9 mouse cellular contexts compared by ENCODE assay signal in genomic region chr15:99497061-99497460, GRCm38 (mm10). TPM values are rescaled to one million over a fixed set of nuclear protein-coding genes. Genes with fewer than 3 reads are reported as not detected.
DNase-seq lines count a peak whose midpoint lies in the region; ATAC-seq and TF ChIP-seq lines count a peak whose summit lies in the region.
"Had no signal": no experiment of that assay in that cellular context is flagged by ENCODE, and none has a peak within 500 bp of the region (broad histone marks: within the 10 kb centered on the region; RNA-seq: fewer than 3 reads in every experiment).

No protein-coding gene starts in this region.

- H3K36me3 ChIP-seq in liver, adult 2 months (ENCODE audit: control insufficient read depth, insufficient read depth, low read length), result no peaks in the 10 kb centered on the region
- H3K36me3 ChIP-seq in liver, embryonic 11.5 days (ENCODE audit: control insufficient read depth, insufficient read depth, low read length), result no peaks in the 10 kb centered on the region
- no peaks in the 10 kb centered on the region for H3K36me3 ChIP-seq in forebrain, embryonic 16.5 days (ENCODE audit: control insufficient read depth, insufficient read depth)
- H3K36me3 ChIP-seq in intestine, embryonic 15.5 days, result no peaks in the 10 kb centered on the region
- H3K36me3 ChIP-seq in limb, embryonic 13.5 days, result no peaks in the 10 kb centered on the region

- no peaks in the 10 kb centered on the region for H3K4me1 ChIP-seq in liver, adult 2 months (ENCODE audit: control insufficient read depth, insufficient read depth, low read length)
- peaks cover 14% of the 10 kb centered on the region for H3K4me1 ChIP-seq in liver, embryonic 11.5 days (replicated peaks; ENCODE audit: control insufficient read depth, insufficient read depth, low read length)
- H3K4me1 ChIP-seq in forebrain, embryonic 16.5 days (replicated peaks; ENCODE audit: control insufficient read depth, insufficient read depth, low read length), result peaks cover 16% of the 10 kb centered on the region
- H3K4me1 ChIP-seq in intestine, embryonic 15.5 days (replicated peaks), result peaks cover 17% of the 10 kb centered on the region
- peaks cover 29% of the 10 kb centered on the region for H3K4me1 ChIP-seq in limb, embryonic 13.5 days

- no peaks in the 10 kb centered on the region for H3K27me3 ChIP-seq in liver, adult 2 months (ENCODE audit: control insufficient read depth, insufficient read depth, low read length)
- H3K27me3 ChIP-seq in liver, embryonic 11.5 days (replicated peaks; ENCODE audit: control insufficient read depth, insufficient read depth, low read length), result peaks cover 10% of the 10 kb centered on the region; the same call in 1 of the 2 replicates
- H3K27me3 ChIP-seq in forebrain, embryonic 16.5 days (replicated peaks; ENCODE audit: control insufficient read depth, insufficient read depth, low read length), result 0 out of 2 replicates have a peak, but pooled peaks cover 3% of the 10 kb centered on the region
- H3K27me3 ChIP-seq in intestine, embryonic 15.5 days (replicated peaks), result no peaks in the 10 kb centered on the region; the same call in 1 of the 2 replicates
- H3K27me3 ChIP-seq in limb, embryonic 13.5 days, result peaks cover 25% of the 10 kb centered on the region; the same call in 1 of the 2 replicates

- H3K9ac ChIP-seq in liver, adult 2 months (ENCODE audit: low read depth, low read length), result no peak overlapping the region
- no peak overlapping the region for H3K9ac ChIP-seq in liver, embryonic 11.5 days (ENCODE audit: low read depth, low read length)
- peak overlapping the region; percentile 29; the same call in 1 of the 2 replicates for H3K9ac ChIP-seq in forebrain, embryonic 16.5 days (replicated peaks; ENCODE audit: low read depth, low read length)
- H3K9ac ChIP-seq in intestine, embryonic 15.5 days, result no peak overlapping the region
- no peak overlapping the region for H3K9ac ChIP-seq in limb, embryonic 13.5 days

- no peaks in the 10 kb centered on the region for H3K79me2 ChIP-seq in liver, adult 2 months (ENCODE audit: control insufficient read depth, insufficient read depth, low read length)

- peak; percentile 30 for DNase-seq in liver, adult 2 months (ENCODE audit: extremely low read depth, low read depth, low spot score)
- no peak for DNase-seq in liver, embryonic 11.5 days (ENCODE audit: low spot score)
- peak; percentile 61 for DNase-seq in neural tube, embryonic 10.5 days (ENCODE audit: extremely low spot score, low spot score)

- no peaks in the 10 kb centered on the region for H3K9me3 ChIP-seq in liver, embryonic 11.5 days (ENCODE audit: control insufficient read depth, low read length)
- no peaks in the 10 kb centered on the region for H3K9me3 ChIP-seq in forebrain, embryonic 16.5 days (ENCODE audit: control insufficient read depth, low read length)
- H3K9me3 ChIP-seq in intestine, embryonic 15.5 days, result no peaks in the 10 kb centered on the region
- no peaks in the 10 kb centered on the region for H3K9me3 ChIP-seq in limb, embryonic 13.5 days

- no peak overlapping the region for H3K27ac ChIP-seq in liver, adult 2 months (replicated peaks; ENCODE audit: insufficient read depth, low read depth, low read length)
- H3K27ac ChIP-seq in liver, embryonic 11.5 days (ENCODE audit: low read depth, low read length), result no peak overlapping the region
- no peak overlapping the region for H3K27ac ChIP-seq in forebrain, embryonic 16.5 days (ENCODE audit: low read length)
- no peak overlapping the region for H3K27ac ChIP-seq in intestine, embryonic 15.5 days
- no peak overlapping the region for H3K27ac ChIP-seq in limb, embryonic 13.5 days

- no peak overlapping the region for H3K4me2 ChIP-seq in liver, embryonic 11.5 days
- no peak overlapping the region for H3K4me2 ChIP-seq in forebrain, embryonic 16.5 days (ENCODE audit: low read length)
- no peak overlapping the region for H3K4me2 ChIP-seq in intestine, embryonic 15.5 days (replicated peaks)
- H3K4me2 ChIP-seq in limb, embryonic 13.5 days (replicated peaks), result no peak overlapping the region

- H3K4me3 ChIP-seq in liver, adult 2 months (ENCODE audit: insufficient read depth, low read depth, low read length), result no peak overlapping the region
- no peak overlapping the region for H3K4me3 ChIP-seq in liver, embryonic 11.5 days (ENCODE audit: low read depth, low read length)
- H3K4me3 ChIP-seq in forebrain, embryonic 16.5 days (replicated peaks; ENCODE audit: low read length), result no peak overlapping the region
- H3K4me3 ChIP-seq in intestine, embryonic 15.5 days (replicated peaks), result no peak overlapping the region
- H3K4me3 ChIP-seq in limb, embryonic 13.5 days, result no peak overlapping the region
- H3K4me3 ChIP-seq: erythroblast, embryonic 14.5 days had no signal

- no peak for ATAC-seq in liver, embryonic 11.5 days (replicated peaks; ENCODE audit: low FRiP score)
- peak; percentile 53 for ATAC-seq in cerebellum, adult (ENCODE audit: insufficient number of reproducible peaks, low FRiP score, low TSS enrichment)
- peak; percentile 73 for ATAC-seq in forebrain, embryonic 16.5 days
- peak; percentile 50 for ATAC-seq in intestine, embryonic 15.5 days
- peak; percentile 64; the same call in 1 of the 2 replicates for ATAC-seq in limb, embryonic 13.5 days (ENCODE audit: low FRiP score, low read depth)
- ATAC-seq in activated CD4-positive, CD25-positive, alpha-beta regulatory T cell, adult 4 months, result no peak

- TF ChIP-seq POLR2A in liver, adult 2 months (IDR thresholded peaks at IDR 0.05; ENCODE audit: extremely low read depth, insufficient read depth, low read length), result no peak

- peak; percentile 51 for TF ChIP-seq CTCF in liver, adult 2 months (IDR thresholded peaks at IDR 0.05; ENCODE audit: low read depth, low read length)

- 16% methylated on average over 4 of the region's 4 CpGs for WGBS in liver, adult 2 months
- WGBS in liver, embryonic 11.5 days, result 11% methylated on average over 4 of the region's 4 CpGs
- 12% methylated on average over 4 of the region's 4 CpGs for WGBS in forebrain, embryonic 16.5 days
- 8% methylated on average over 4 of the region's 4 CpGs for WGBS in intestine, embryonic 15.5 days
- WGBS in limb, embryonic 13.5 days, result 12% methylated on average over 4 of the region's 4 CpGs

RNA-seq across cellular contexts. Expression of gene Bcdin3d, which starts 22.5 kb away (rescaled TPM):
- 3.1 and 3.2 TPM in 2 replicates for total RNA-seq in liver, adult 2 months (2014; rRNA removed)
- 3.1 and 3.6 TPM in 2 replicates for polyA plus RNA-seq in liver, adult 2 months (2012; rRNA removed)
- 10.5 and 12.1 TPM in 2 replicates for polyA plus RNA-seq in liver, embryonic 11.5 days (2014; fragmentation: Nextera tagmentation; extraction: Ambion mirVana)
- polyA plus RNA-seq in forebrain, embryonic 16.5 days (2015; fragmentation: Nextera tagmentation; extraction: Ambion mirVana), result 23.5 and 24.4 TPM in 2 replicates
- polyA plus RNA-seq in intestine, embryonic 15.5 days (2015; fragmentation: Nextera tagmentation; extraction: Ambion mirVana), result 13.2 and 15.6 TPM in 2 replicates
- polyA plus RNA-seq in limb, embryonic 13.5 days (2015; fragmentation: Nextera tagmentation; extraction: Ambion mirVana), result 17.0 and 19.7 TPM in 2 replicates
- 10 to 100 TPM; 23.3 to 23.5 TPM for polyA plus RNA-seq in activated CD4-positive, CD25-positive, alpha-beta regulatory T cell, adult 4 months (2017; shearing (Covaris generic))

RNA-seq across cellular contexts. Expression of gene Faim2, which starts 30.9 kb away (rescaled TPM):
- total RNA-seq in liver, adult 2 months (2014; rRNA removed), result under 0.01 and 0.07 TPM in 2 replicates
- polyA plus RNA-seq in liver, adult 2 months (2012; rRNA removed), result not detected in 2 replicates
- 0.19 and 0.22 TPM in 2 replicates for polyA plus RNA-seq in liver, embryonic 11.5 days (2014; fragmentation: Nextera tagmentation; extraction: Ambion mirVana)
- polyA plus RNA-seq in forebrain, embryonic 16.5 days (2015; fragmentation: Nextera tagmentation; extraction: Ambion mirVana), result 20.8 and 29.8 TPM in 2 replicates
- 0.60 and 0.61 TPM in 2 replicates for polyA plus RNA-seq in intestine, embryonic 15.5 days (2015; fragmentation: Nextera tagmentation; extraction: Ambion mirVana)
- polyA plus RNA-seq in limb, embryonic 13.5 days (2015; fragmentation: Nextera tagmentation; extraction: Ambion mirVana), result 0.34 and 0.37 TPM in 2 replicates
- under 1 TPM in 1 of 2 experiments, not detected in 1; 0.07 TPM for polyA plus RNA-seq in activated CD4-positive, CD25-positive, alpha-beta regulatory T cell, adult 4 months (2017; shearing (Covaris generic))
- polyA plus RNA-seq: erythroblast, embryonic 14.5 days had no signal

RNA-seq across cellular contexts. Expression of gene Nckap5l, which starts 39.5 kb away (rescaled TPM):
- total RNA-seq in liver, adult 2 months (2014; rRNA removed), result 0.09 and 0.27 TPM in 2 replicates
- 0.31 and 0.56 TPM in 2 replicates for polyA plus RNA-seq in liver, adult 2 months (2012; rRNA removed)
- polyA plus RNA-seq in liver, embryonic 11.5 days (2014; fragmentation: Nextera tagmentation; extraction: Ambion mirVana), result 5.6 and 6.0 TPM in 2 replicates
- polyA plus RNA-seq in forebrain, embryonic 16.5 days (2015; fragmentation: Nextera tagmentation; extraction: Ambion mirVana), result 12.5 and 12.7 TPM in 2 replicates
- polyA plus RNA-seq in intestine, embryonic 15.5 days (2015; fragmentation: Nextera tagmentation; extraction: Ambion mirVana), result 4.7 and 5.9 TPM in 2 replicates
- polyA plus RNA-seq in limb, embryonic 13.5 days (2015; fragmentation: Nextera tagmentation; extraction: Ambion mirVana), result 14.0 and 14.1 TPM in 2 replicates
- polyA plus RNA-seq in activated CD4-positive, CD25-positive, alpha-beta regulatory T cell, adult 4 months (2017; shearing (Covaris generic)), result 1 to 10 TPM in 1 of 2 experiments, under 1 TPM in 1; 0.76 to 1.2 TPM

Comparison
In these comparisons a context has a peak if more than half of its experiments do, and no peak if none do; other contexts are left out.
1. ATAC-seq: peak in cerebellum, adult (single experiment), forebrain, embryonic 16.5 days (single experiment), intestine, embryonic 15.5 days (single experiment) and limb, embryonic 13.5 days (single experiment); none in liver, embryonic 11.5 days (single experiment) and activated CD4-positive, CD25-positive, alpha-beta regulatory T cell, adult 4 months (single experiment).
2. RNA of gene Faim2, which starts 30.9 kb away (polyA plus RNA-seq): 20.8 to 29.8 TPM in forebrain, embryonic 16.5 days; 0.60 to 0.61 TPM in intestine, embryonic 15.5 days, 0.34 to 0.37 TPM in limb, embryonic 13.5 days, 0.19 to 0.22 TPM in liver, embryonic 11.5 days, 0.07 TPM in activated CD4-positive, CD25-positive, alpha-beta regulatory T cell, adult 4 months and not detected in liver, adult 2 months; every median in the first group is over 10 times any median in the second.